Comparison of ENCODE assay signal across 10 mouse cellular contexts in the genomic region with DNA sequence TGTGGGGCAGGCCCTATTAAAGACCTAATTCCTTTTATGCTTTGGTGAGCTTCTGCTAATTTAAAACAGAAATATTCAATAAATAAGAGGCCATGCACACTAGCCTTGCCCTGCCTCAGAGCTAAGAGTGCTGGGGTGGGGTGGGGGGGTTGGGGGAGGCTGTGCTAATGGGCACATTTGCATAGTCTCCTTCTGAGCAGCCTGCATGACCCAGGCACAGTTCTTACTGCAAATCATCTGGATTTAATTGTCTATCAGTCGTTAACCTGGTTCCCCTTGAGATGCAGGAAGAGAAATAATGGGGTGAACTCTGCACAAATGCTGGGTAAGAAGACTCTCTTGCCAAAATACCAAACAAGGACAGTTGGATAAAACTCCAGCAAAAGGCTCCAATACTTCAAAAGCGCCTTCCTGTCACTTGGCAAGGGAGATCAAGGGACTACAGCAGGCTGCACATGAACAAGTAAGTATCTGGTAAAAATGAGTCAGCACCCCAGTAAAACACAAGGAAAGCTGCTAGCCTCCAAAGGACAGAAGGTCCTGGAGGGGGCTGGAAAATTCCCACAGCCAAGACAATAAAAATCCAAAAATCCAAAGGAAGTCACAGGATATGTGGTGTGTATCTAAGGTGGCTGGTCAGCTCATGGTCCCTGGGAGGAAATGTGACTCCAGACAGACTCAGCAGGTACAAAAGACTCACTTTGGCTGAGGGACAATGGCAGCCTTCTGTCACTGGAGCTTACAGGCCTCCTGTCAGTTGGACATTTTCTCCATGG. TPM values are rescaled to one million over a fixed set of nuclear protein-coding genes. Genes with fewer than 3 reads are reported as not detected.
A peak's percentile ranks its signal among the peaks of the same experiment; 100 is the strongest.
DNase-seq lines count a peak whose midpoint lies in the region; ATAC-seq and TF ChIP-seq lines count a peak whose summit lies in the region.
"Had no signal": no experiment of that assay in that cellular context is flagged by ENCODE, and none has a peak within 500 bp of the region (broad histone marks: within the 10 kb centered on the region; RNA-seq: fewer than 3 reads in every experiment).

No protein-coding gene starts in this region.

- 49% methylated on average over 2 of the region's 2 CpGs for WGBS in kidney, adult 2 months
- 12% methylated on average over 2 of the region's 2 CpGs for WGBS in cerebellum, adult 2 months
- 56% methylated on average over 2 of the region's 2 CpGs for WGBS in hindbrain, postnatal 0 days
- 69% methylated on average over 2 of the region's 2 CpGs for WGBS in liver, postnatal 0 days (ENCODE audit: insufficient replicate concordance)

- no peak for ATAC-seq in hindbrain, postnatal 0 days
- no peak for ATAC-seq in liver, postnatal 0 days
- ATAC-seq: intestine, postnatal 0 days had no signal

- no peak overlapping the region for H3K27ac ChIP-seq in kidney, adult 2 months (ENCODE audit: insufficient read depth, low read depth, low read length)
- H3K27ac ChIP-seq in cerebellum, adult 2 months (ENCODE audit: insufficient read depth, low read length) = no peak overlapping the region
- H3K27ac ChIP-seq in hindbrain, postnatal 0 days = peak overlapping the region; percentile 15; the same call in 1 of the 2 replicates
- no peak overlapping the region for H3K27ac ChIP-seq in liver, postnatal 0 days (ENCODE audit: low read depth)

- H3K36me3 ChIP-seq in kidney, adult 2 months (ENCODE audit: control insufficient read depth, insufficient read depth, low read length) = no peaks in the 10 kb centered on the region
- peaks cover 12% of the 10 kb centered on the region; the same call in 1 of the 2 replicates for H3K36me3 ChIP-seq in hindbrain, postnatal 0 days (ENCODE audit: insufficient read depth, low read length)
- no peaks in the 10 kb centered on the region; the same call in 1 of the 2 replicates for H3K36me3 ChIP-seq in liver, postnatal 0 days (replicated peaks; ENCODE audit: insufficient read depth, low read length)

- TF ChIP-seq POLR2A in kidney, adult 2 months (IDR thresholded peaks at IDR 0.05; ENCODE audit: low read depth, low read length) = no peak
- TF ChIP-seq POLR2A in cerebellum, adult 2 months (IDR thresholded peaks at IDR 0.05; ENCODE audit: borderline replicate concordance, insufficient read depth, low read length) = no peak

- peak; percentile 23 for DNase-seq in kidney, adult 2 months
- no peak for DNase-seq in kidney, postnatal 25 days
- peak; percentile 41 for DNase-seq in NIH3T3 (ENCODE audit: low read depth)
- peak; percentile 66 to 84 for DNase-seq in cerebellum, adult 2 months
- no peak for DNase-seq in hindbrain, postnatal 0 days (ENCODE audit: low spot score)
- DNase-seq in gastrocnemius, postnatal 4 days (ENCODE audit: low spot score in 2 of 2) = no peak
- no peak for DNase-seq in testis, postnatal 10 days (ENCODE audit: low spot score)
- DNase-seq in liver, postnatal 0 days = no peak
- DNase-seq: left cerebral cortex, postnatal 4 days had no signal

- TF ChIP-seq CTCF in kidney, adult 2 months (conservative IDR thresholded peaks at IDR 0.05; ENCODE audit: insufficient read depth, insufficient read length, low read depth, low read length) = no peak
- no peak for TF ChIP-seq CTCF in cerebellum, adult 2 months (IDR thresholded peaks at IDR 0.05; ENCODE audit: borderline replicate concordance, insufficient read depth, low read depth, low read length)
- TF ChIP-seq CTCF in hindbrain, postnatal 0 days (IDR thresholded peaks at IDR 0.05; ENCODE audit: low read depth) = no peak
- no peak for TF ChIP-seq CTCF in liver, postnatal 0 days (IDR thresholded peaks at IDR 0.05; ENCODE audit: low read depth)

- H3K27me3 ChIP-seq in kidney, adult 2 months (replicated peaks; ENCODE audit: control insufficient read depth, insufficient read depth, low read length) = no peaks in the 10 kb centered on the region
- H3K27me3 ChIP-seq in cerebellum, adult 2 months (ENCODE audit: control insufficient read depth, insufficient read depth, low read length) = no peaks in the 10 kb centered on the region; the same call in 1 of the 2 replicates
- H3K27me3 ChIP-seq in hindbrain, postnatal 0 days (ENCODE audit: insufficient read depth, low read length) = no peaks in the 10 kb centered on the region
- H3K27me3 ChIP-seq in liver, postnatal 0 days (ENCODE audit: insufficient read depth, low read length) = no peaks in the 10 kb centered on the region

- H3K4me3 ChIP-seq in kidney, adult 2 months (ENCODE audit: insufficient read depth, low read depth, low read length) = no peak overlapping the region
- no peak overlapping the region for H3K4me3 ChIP-seq in cerebellum, adult 2 months (replicated peaks; ENCODE audit: insufficient read depth, low read depth, low read length)
- H3K4me3 ChIP-seq in hindbrain, postnatal 0 days (ENCODE audit: low read length) = no peak overlapping the region
- no peak overlapping the region for H3K4me3 ChIP-seq in liver, postnatal 0 days (ENCODE audit: low read depth, low read length)

- H3K4me2 ChIP-seq in hindbrain, postnatal 0 days (ENCODE audit: low read depth, low read length) = no peak overlapping the region
- H3K4me2 ChIP-seq in liver, postnatal 0 days (ENCODE audit: low read depth, low read length) = no peak overlapping the region

- no peak overlapping the region for H3K9ac ChIP-seq in hindbrain, postnatal 0 days (replicated peaks; ENCODE audit: low read length)
- no peak overlapping the region for H3K9ac ChIP-seq in liver, postnatal 0 days (replicated peaks)

- H3K9me3 ChIP-seq in hindbrain, postnatal 0 days (ENCODE audit: low read length) = no peaks in the 10 kb centered on the region
- H3K9me3 ChIP-seq in liver, postnatal 0 days (ENCODE audit: low read length) = no peaks in the 10 kb centered on the region

- TF ChIP-seq EP300 in liver, postnatal 0 days (IDR thresholded peaks at IDR 0.05; ENCODE audit: low read depth) = no peak

- H3K4me1 ChIP-seq in kidney, adult 2 months (ENCODE audit: control insufficient read depth, insufficient read depth, low read length) = no peaks in the 10 kb centered on the region
- H3K4me1 ChIP-seq in cerebellum, adult 2 months (ENCODE audit: control insufficient read depth, insufficient read depth, low read length) = peaks cover 15% of the 10 kb centered on the region
- H3K4me1 ChIP-seq in hindbrain, postnatal 0 days (ENCODE audit: insufficient read depth, low read length) = no peaks in the 10 kb centered on the region
- no peaks in the 10 kb centered on the region for H3K4me1 ChIP-seq in liver, postnatal 0 days (ENCODE audit: insufficient read depth)

RNA-seq across cellular contexts. Expression of gene Nln, which starts 47.3 kb away (rescaled TPM):
- polyA plus RNA-seq in kidney, adult 2 months (2012; rRNA removed) = 10.7 and 11.3 TPM in 2 replicates
- 12.9 and 13.5 TPM in 2 replicates for polyA plus RNA-seq in cerebellum, adult 2 months (2012; rRNA removed)
- 67.3 and 71.6 TPM in 2 replicates for total RNA-seq in hindbrain, postnatal 0 days (2014; rRNA removed)
- polyA plus RNA-seq in hindbrain, postnatal 0 days (2015; fragmentation: Nextera tagmentation; extraction: Ambion mirVana) = 52.9 and 53.7 TPM in 2 replicates
- total RNA-seq in gastrocnemius, postnatal 4 days (2021) = 10 to 100 TPM; 15.3 TPM
- 40.4 and 61.5 TPM in 2 replicates for polyA plus RNA-seq in liver, postnatal 0 days (2015; fragmentation: Nextera tagmentation; extraction: Ambion mirVana)

RNA-seq across cellular contexts. Expression of gene Sgtb, which starts 47.4 kb away (rescaled TPM):
- polyA plus RNA-seq in kidney, adult 2 months (2012; rRNA removed) = 1.1 and 1.3 TPM in 2 replicates
- polyA plus RNA-seq in cerebellum, adult 2 months (2012; rRNA removed) = 40.5 and 41.0 TPM in 2 replicates
- 26.8 and 36.7 TPM in 2 replicates for total RNA-seq in hindbrain, postnatal 0 days (2014; rRNA removed)
- polyA plus RNA-seq in hindbrain, postnatal 0 days (2015; fragmentation: Nextera tagmentation; extraction: Ambion mirVana) = 24.3 and 24.9 TPM in 2 replicates
- 1 to 10 TPM; 3.3 to 3.5 TPM for total RNA-seq in gastrocnemius, postnatal 4 days (2021)
- 2.1 and 2.2 TPM in 2 replicates for polyA plus RNA-seq in liver, postnatal 0 days (2015; fragmentation: Nextera tagmentation; extraction: Ambion mirVana)

Comparison
In these comparisons a context has a peak if more than half of its experiments do, and no peak if none do; other contexts are left out.
1. DNase-seq: peak in kidney, adult 2 months (single experiment), NIH3T3 (single experiment) and cerebellum, adult 2 months (2 of 2); none in kidney, postnatal 25 days (0 of 2), hindbrain, postnatal 0 days (single experiment), gastrocnemius, postnatal 4 days (0 of 2), testis, postnatal 10 days (single experiment) and liver, postnatal 0 days (single experiment).